Mouse (Mus musculus) bone marrow macrophage, adult 2 months (primary cell): Measurements from ENCODE around the gene Gle1.

Experiments
- CTCF ChIP-seq: IDR thresholded peaks from 2 replicates; pipeline ENCODE4 v1.5.1; 2012; ENCODE audit warnings: low read depth, mild to moderate bottlenecking, low read length, moderate library complexity
- POLR2A ChIP-seq: IDR thresholded peaks from 2 replicates; pipeline ENCODE4 v1.6.1; 2012; ENCODE audit warnings: mild to moderate bottlenecking, low read depth, low read length, borderline replicate concordance

DNA sequence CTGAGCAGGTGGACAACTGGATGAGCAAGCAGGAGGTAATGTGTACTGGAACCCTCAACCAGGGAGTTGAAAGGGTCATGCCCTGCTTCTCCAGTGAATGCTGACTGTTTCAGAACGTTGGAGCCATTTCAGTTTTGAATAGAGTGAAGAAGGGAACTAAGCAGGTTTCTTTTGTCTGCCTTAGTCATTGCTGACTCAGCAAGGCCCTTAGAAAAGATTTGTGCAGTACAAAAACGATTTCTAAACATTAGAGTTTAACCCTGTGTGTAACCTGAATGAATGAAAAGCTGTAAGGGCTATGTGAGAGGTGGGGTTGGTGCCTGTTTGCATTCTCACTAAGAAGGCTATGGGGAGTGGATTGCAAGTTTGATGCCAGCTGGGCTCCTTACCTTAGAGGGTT is 56.7 kb downstream of the Gle1 start:
- TF ChIP-seq CTCF (no peak), POLR2A (no peak)
